Mouse (Mus musculus) ES-E14 (cell line): ENCODE results near the gene Fus. TPM values are rescaled to one million over a fixed set of nuclear protein-coding genes. Genes with fewer than 3 reads are reported as not detected.
A peak's percentile ranks its signal among the peaks of the same experiment; 100 is the strongest.

ENCODE experiments used
- DNase-seq: peaks from one replicate; pipeline ENCODE4 v3.0.0-alpha.2; 2013; ENCODE audit warnings: low read depth, low spot score
- H3K27ac ChIP-seq: 2 replicates; pipeline ENCODE4 v1.5.1; 2012; ENCODE audit warnings: low read depth, mild to moderate bottlenecking, low read length, moderate library complexity, mixed read lengths; ENCODE audit not compliant: poor library complexity, insufficient read depth, severe bottlenecking
- H3K36me3 ChIP-seq: 2 replicates; pipeline ENCODE4 v1.6.1; 2012; ENCODE audit warnings: mild to moderate bottlenecking, low read length, moderate library complexity, mixed read lengths; ENCODE audit not compliant: control insufficient read depth, poor library complexity, insufficient read depth, severe bottlenecking
- H3K4me1 ChIP-seq, 2 experiments: fragments of 150-350 bp in 1 of 2; sonication (generic) in 1 of 2; 2 replicates each; pipeline ENCODE4 v1.6.1; 2012; ENCODE audit warnings: low read length in 2 of 2, mild to moderate bottlenecking in 1 of 2, mixed read lengths in 1 of 2; ENCODE audit not compliant: control insufficient read depth in 2 of 2, insufficient read depth in 2 of 2, poor library complexity in 1 of 2
- H3K4me3 ChIP-seq, 2 experiments: fragments of 150-350 bp in 1 of 2; sonication (generic) in 1 of 2; 2 replicates each; pipeline ENCODE4 v1.5.1; 2012; ENCODE audit warnings: low read length in 2 of 2, low read depth in 1 of 2, mild to moderate bottlenecking in 1 of 2, mixed read lengths in 1 of 2; ENCODE audit not compliant: insufficient read depth in 1 of 2, poor library complexity in 1 of 2, severe bottlenecking in 1 of 2
- H3K9ac ChIP-seq: 2 replicates; pipeline ENCODE4 v1.6.1; 2012; ENCODE audit warnings: low read depth, mild to moderate bottlenecking, low read length, mixed read lengths; ENCODE audit not compliant: poor library complexity, insufficient read depth, severe bottlenecking
- H3K9me3 ChIP-seq: fragments of 150-350 bp; sonication (generic); 2 replicates; pipeline ENCODE4 v1.6.1; 2012; ENCODE audit warnings: low read depth, mild to moderate bottlenecking, low read length; ENCODE audit not compliant: control insufficient read depth, insufficient read depth
- CHD2 ChIP-seq: IDR thresholded peaks from 2 replicates; pipeline ENCODE4 v1.6.1; 2014; ENCODE audit warnings: mild to moderate bottlenecking, low read depth, low read length, inconsistent platforms
- HCFC1 ChIP-seq: IDR thresholded peaks from 2 replicates; pipeline ENCODE4 v1.6.1; 2012; ENCODE audit warnings: low read length, inconsistent platforms, borderline replicate concordance; ENCODE audit not compliant: insufficient read depth
- MAFK ChIP-seq: IDR thresholded peaks from 2 replicates; pipeline ENCODE4 v1.6.1; 2014; ENCODE audit warnings: mild to moderate bottlenecking, low read depth, low read length, inconsistent platforms; ENCODE audit not compliant: insufficient read depth
- ZC3H11A ChIP-seq: IDR thresholded peaks from 2 replicates; pipeline ENCODE4 v1.6.1; 2012; ENCODE audit warnings: low read depth, mild to moderate bottlenecking, inconsistent platforms, low read length, borderline replicate concordance
- ZNF384 ChIP-seq: IDR thresholded peaks from 2 replicates; pipeline ENCODE4 v1.6.1; 2012; ENCODE audit warnings: low read depth, low read length, inconsistent platforms
- in situ Hi-C, 2 experiments: fragments of 600-800 bp; cut with MboI; formaldehyde crosslinking; loops; one replicate each; pipeline ENCODE4 v1.15.1; 2025; ENCODE audit warnings: low sequenced_read_pairs in 2 of 2, inconsistent platforms in 1 of 2; ENCODE audit not compliant: unreplicated experiment in 2 of 2
- total RNA-seq: library from RNA; depleted of rRNA; stranded (reverse); fragments of 300-350 nt; gene quantifications from 2 replicates; pipeline ENCODE4 v1.2.3, GENCODE M21; 2012

Fus gene
- total RNA-seq, 1 experiment = 142 TPM

DNA sequence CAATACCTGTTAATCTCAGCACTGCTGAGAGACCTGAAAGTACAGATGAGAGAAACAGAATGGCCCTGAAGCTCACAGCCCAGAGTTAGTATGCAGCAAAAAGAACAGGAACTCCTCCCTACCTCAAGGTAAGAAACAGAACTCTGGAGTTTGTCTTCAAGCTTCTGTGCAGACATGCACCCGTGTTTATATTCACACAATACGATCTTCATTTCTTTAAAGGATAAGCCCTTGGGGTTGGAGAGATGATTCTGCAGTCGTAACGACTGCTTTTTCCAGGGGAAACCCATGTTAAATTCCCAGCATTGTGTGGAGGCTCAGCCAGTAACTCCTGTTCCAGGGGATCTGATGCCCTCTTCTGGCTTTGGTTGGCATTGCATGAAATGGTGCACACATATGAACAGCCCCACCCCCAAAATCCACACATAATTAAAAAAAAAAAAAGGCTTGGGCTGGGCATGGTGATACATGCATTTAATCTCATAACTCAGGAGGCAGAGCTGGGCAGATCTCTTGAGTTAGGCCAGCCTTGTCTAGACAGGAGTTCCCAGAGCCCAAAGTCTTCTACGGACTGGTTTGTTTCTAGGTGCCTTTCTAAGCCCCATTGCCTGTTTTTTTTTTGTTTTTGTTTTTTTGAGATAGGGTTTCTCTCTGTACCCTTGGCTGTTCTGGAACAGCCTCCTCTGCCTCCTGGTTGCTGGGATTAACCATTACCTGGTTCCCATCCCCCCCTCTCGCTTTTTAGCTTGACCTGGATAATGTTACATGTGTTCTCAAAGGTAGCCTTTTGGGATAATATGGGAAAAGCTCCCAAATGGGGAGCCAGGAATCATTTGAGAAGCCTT is 24.6 kb downstream of the Fus start:
- in situ Hi-C loops = no loop called here
- DNase-seq = peak; percentile 65
- no peak for TF ChIP-seq ZC3H11A
- TF ChIP-seq ZNF384 = peak; percentile 90
- TF ChIP-seq MAFK = no peak
- TF ChIP-seq HCFC1 = 0 out of 2 replicates have a peak, but pooled peaks have one; percentile 26
- 0 out of 2 replicates have a peak, but pooled peaks have one; percentile 31 for TF ChIP-seq CHD2
- Histone ChIP-seq H3K9me3 (no peaks in the 10 kb centered on the region), H3K9ac (no peak overlapping the region), H3K27ac (no peak overlapping the region), H3K36me3 (peaks cover 8% of the 10 kb centered on the region; the same call in 1 of the 2 replicates), H3K4me1 (no peaks in the 10 kb centered on the region; a peak in 1 of 4 replicates), H3K4me3 (no peak overlapping the region)

DNA sequence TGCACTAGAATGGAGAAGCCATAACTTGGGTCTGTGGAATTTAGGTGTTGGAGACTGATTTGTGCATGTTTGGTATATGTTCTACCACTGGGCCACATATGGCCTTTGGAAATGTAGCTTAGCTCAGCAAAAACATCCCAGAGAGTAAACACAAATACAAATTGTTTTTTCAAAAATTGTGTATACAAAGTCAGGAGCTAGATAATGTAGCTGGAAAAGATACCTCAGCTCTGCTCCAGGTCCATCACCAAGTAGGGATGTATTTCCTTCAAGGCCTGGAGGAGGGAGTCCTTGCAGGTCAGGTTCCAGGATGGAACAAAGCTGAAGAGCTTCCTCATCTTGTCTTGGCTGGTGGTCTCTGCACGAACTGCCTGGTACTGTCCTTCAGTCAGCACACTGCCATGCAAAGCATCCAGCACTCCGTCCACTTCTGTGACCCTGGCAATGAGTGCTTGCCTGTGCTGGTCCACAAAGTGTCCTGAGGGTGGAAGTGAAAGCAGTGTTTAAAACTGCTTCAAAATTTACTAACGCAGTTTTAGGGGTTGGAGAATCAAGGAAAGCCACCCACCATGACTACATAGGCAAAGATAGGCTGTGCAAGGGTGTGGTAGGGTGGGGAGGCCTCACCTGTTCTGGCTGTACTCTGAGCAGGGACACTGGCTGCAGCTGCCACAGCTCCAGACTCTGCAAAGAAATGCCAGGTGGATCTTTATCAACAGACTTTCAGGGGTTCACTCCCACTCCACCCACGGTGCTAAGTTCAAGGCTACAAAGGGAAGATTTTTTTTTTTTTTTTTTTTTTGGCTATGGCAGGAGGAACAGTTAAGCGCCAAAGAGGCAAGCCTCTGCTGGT is 25.5 kb downstream of the Fus start:
- in situ Hi-C loops = no loop called here
- no peak for DNase-seq
- no peaks in the 10 kb centered on the region for H3K9me3 ChIP-seq
- H3K9ac ChIP-seq = peak overlapping the region; percentile 73
- TF ChIP-seq ZNF384 (peak; percentile 83), MAFK (peak; percentile 71), HCFC1 (no peak), CHD2 (no peak)
- H3K27ac ChIP-seq = peak overlapping the region; percentile 51
- H3K4me3 ChIP-seq = peak overlapping the region; percentile 69 to 76
- H3K36me3 ChIP-seq = peaks cover 4% of the 10 kb centered on the region; the same call in 1 of the 2 replicates
- no peaks in the 10 kb centered on the region; a peak in 1 of 4 replicates for H3K4me1 ChIP-seq

DNA sequence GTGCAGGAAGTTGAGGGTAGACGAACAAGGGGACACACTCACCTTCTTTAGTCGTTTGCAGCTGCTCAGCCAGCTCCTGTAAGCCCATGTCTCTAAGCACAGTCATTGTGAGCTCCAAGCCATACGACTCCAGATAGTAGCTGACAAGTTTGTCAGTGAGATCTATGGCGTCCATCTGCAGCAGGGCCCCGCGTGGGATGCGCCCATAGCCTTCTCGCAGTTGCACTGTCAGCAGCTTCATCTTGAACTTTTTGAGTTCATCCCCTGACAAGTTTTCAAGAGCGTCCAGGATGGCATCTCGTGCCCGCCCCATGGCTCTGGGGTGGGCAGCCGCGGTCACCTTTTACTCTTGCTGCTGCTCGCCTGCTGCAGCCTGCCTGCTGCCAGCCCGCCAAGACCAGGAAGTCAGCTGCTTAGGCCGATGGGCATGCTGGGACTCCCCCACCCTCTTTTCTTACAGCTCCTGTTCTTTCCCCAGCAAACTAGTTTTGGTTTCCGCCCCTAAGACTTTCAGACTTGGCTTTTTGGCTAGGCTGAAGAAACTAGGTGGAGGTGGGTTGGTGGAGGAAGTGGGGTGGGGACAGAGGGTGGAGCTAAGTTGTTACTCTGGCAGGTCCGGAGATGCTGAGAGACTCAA is 26.2 kb downstream of the Fus start, which contains the start of gene Pycard:
TSS of gene Pycard (minus strand) at position 527 of the 637 bp plus-strand sequence.
- Histone ChIP-seq H3K4me3 (peak within 1 kb of the TSS; percentile 69 to 76), H3K9me3 (no peaks in the 10 kb centered on the region), H3K27ac (peak within 1 kb of the TSS; percentile 51), H3K36me3 (peaks cover 3% of the 10 kb centered on the region; the same call in 1 of the 2 replicates), H3K4me1 (no peaks in the 10 kb centered on the region; a peak in 1 of 4 replicates), H3K9ac (peak within 1 kb of the TSS; percentile 73)
- DNase-seq = peak; percentile 88
- TF ChIP-seq ZNF384 (no peak), ZC3H11A (no peak), CHD2 (no peak), MAFK (no peak), HCFC1 (no peak)
- in situ Hi-C loops = no loop called here

DNA sequence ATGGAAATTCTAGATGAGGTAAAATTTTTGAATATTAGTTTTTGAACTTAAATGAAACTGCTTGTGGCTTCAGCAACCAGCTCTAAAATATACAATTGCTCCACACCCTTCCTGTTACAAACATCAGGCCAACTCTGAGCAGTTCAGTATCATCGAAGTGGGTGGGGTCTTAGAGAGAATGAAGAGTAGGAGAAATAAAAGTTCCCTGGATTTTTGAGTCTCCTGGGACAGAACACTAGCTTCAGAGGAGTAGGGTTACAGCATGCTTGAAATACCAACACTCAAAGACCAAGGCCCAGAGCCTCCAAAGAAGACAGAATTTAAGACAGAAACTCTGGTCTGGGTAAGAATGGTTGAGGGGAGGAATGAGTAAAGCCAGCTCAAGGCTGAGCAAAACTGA is 32.2 kb downstream of the Fus start:
- in situ Hi-C loops = no loop called here
- TF ChIP-seq MAFK (no peak), CHD2 (no peak), HCFC1 (no peak), ZNF384 (no peak), ZC3H11A (no peak)
- H3K4me1 ChIP-seq = peaks cover 6 to 11% of the 10 kb centered on the region in 2 experiments; a peak in 3 of 4 replicates

More for the DNA sequence above, 32.2 kb downstream of the Fus start:
- Histone ChIP-seq H3K27ac (no peak overlapping the region), H3K9ac (no peak overlapping the region), H3K4me3 (no peak overlapping the region), H3K36me3 (no peaks in the 10 kb centered on the region), H3K9me3 (no peaks in the 10 kb centered on the region)
- no peak for DNase-seq
